Comparison of ENCODE assay signal across 8 mouse cellular contexts in the genomic region with DNA sequence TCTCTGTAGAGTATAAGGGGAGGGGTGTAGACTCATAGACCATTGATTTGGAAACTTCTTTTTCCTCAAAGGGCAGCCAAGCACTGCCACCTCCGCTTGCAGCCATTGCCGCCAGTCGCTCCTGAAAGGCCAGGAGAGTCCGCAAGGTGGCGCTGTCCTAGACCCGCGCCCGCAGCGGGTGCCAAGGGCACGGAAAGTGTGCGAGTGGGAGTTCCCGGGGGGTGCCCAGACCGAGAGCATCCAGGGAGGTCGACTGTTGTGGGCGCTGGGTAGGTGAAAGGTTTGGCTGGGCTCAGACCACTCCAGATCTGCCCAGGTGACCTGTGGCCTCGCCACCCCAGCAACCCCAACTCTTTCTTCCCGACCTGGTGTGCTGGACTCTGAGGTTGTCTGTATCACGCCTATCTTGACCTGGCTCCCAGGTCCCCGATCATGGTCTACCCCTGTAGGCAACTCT. TPM values are rescaled to one million over a fixed set of nuclear protein-coding genes. Genes with fewer than 3 reads are reported as not detected.
DNase-seq lines count a peak whose midpoint lies in the region; ATAC-seq and TF ChIP-seq lines count a peak whose summit lies in the region.

No protein-coding gene starts in this region.

- H3K4me3 ChIP-seq in ES-E14 (ENCODE audit: insufficient read depth in 1 of 2, low read depth in 1 of 2, low read length in 2 of 2, poor library complexity in 1 of 2, severe bottlenecking in 1 of 2), result peak overlapping the region; percentile 77 to 87

- DNase-seq in ES-E14 (ENCODE audit: low read depth, low spot score), result no peak
- DNase-seq in cerebellum, postnatal 10 days, result peak; percentile 82 to 86
- peak; percentile 82 to 86 for DNase-seq in frontal cortex, postnatal 36 days (ENCODE audit: low spot score in 2 of 2)
- peak; percentile 95 for DNase-seq in induced T-regulatory cell, adult 2 months (ENCODE audit: low read depth)
- peak; percentile 78 to 86 for DNase-seq in left cerebral cortex, postnatal 25 days (ENCODE audit: low spot score in 2 of 2)
- peak; percentile 86 for DNase-seq in right cerebral cortex, postnatal 14 days
- DNase-seq in urinary bladder, postnatal 14 days (ENCODE audit: low spot score), result peak; percentile 76

- peak overlapping the region; percentile 48 for H3K9ac ChIP-seq in ES-E14 (ENCODE audit: insufficient read depth, low read depth, low read length, poor library complexity, severe bottlenecking)

- ATAC-seq in megakaryocyte progenitor cell, adult 5-6 weeks (replicated peaks; ENCODE audit: poor library complexity), result peak; percentile 86

- in situ Hi-C loops in ES-E14 (cut with MboI; ENCODE audit: low sequenced_read_pairs in 2 of 2, unreplicated experiment in 2 of 2), result no loop called here

- H3K27ac ChIP-seq in ES-E14 (ENCODE audit: insufficient read depth, low read depth, low read length, poor library complexity, severe bottlenecking), result no peak overlapping the region

- no peaks in the 10 kb centered on the region for H3K9me3 ChIP-seq in ES-E14 (ENCODE audit: control insufficient read depth, insufficient read depth, low read depth, low read length)

- peaks cover 2 to 8% of the 10 kb centered on the region in 2 experiments; a peak in 2 of 4 replicates for H3K4me1 ChIP-seq in ES-E14 (ENCODE audit: control insufficient read depth in 2 of 2, insufficient read depth in 2 of 2, low read length in 2 of 2, poor library complexity in 1 of 2)

- intact Hi-C loops in left cerebral cortex, postnatal 25 days (cut with DNase I), result loop anchor here (1.0 to 5.0 kb wide), 4 partner anchors 39 to 97 kb away; no protein-coding TSS in a partner anchor

- no peaks in the 10 kb centered on the region for H3K36me3 ChIP-seq in ES-E14 (ENCODE audit: control insufficient read depth, insufficient read depth, low read length, poor library complexity, severe bottlenecking)

TF ChIP-seq in ES-E14, 5 proteins besides CTCF, POLR2A, EP300 and RAD21:
- no peak for TF ChIP-seq ZC3H11A (IDR thresholded peaks at IDR 0.05; ENCODE audit: borderline replicate concordance, low read depth, low read length)
- no peak for TF ChIP-seq HCFC1 (IDR thresholded peaks at IDR 0.05; ENCODE audit: borderline replicate concordance, insufficient read depth, low read length)
- TF ChIP-seq ZNF384 (IDR thresholded peaks at IDR 0.05; ENCODE audit: low read depth, low read length), result no peak
- TF ChIP-seq CHD2 (IDR thresholded peaks at IDR 0.05; ENCODE audit: low read depth, low read length), result no peak

RNA-seq across cellular contexts. Expression of a gene that starts 0.7 kb away (rescaled TPM):
- 0.67 and 1.2 TPM in 2 replicates for total RNA-seq in ES-E14 (2012; rRNA removed)
- total RNA-seq in left cerebral cortex, postnatal 25 days (2021), result 100 to 1,000 TPM; 326 to 336 TPM
- 0.07 TPM in 1 of 2 replicates, not detected in the other for total RNA-seq in megakaryocyte progenitor cell, adult 5-6 weeks (2015)
- total RNA-seq in megakaryocyte progenitor cell, adult 5-6 weeks (2017), result not detected in 2 replicates

Comparison
In these comparisons a context has a peak if more than half of its experiments do, and no peak if none do; other contexts are left out.
1. RNA of a gene that starts 0.7 kb away (total RNA-seq): 326 to 336 TPM in left cerebral cortex, postnatal 25 days; 0.67 to 1.2 TPM in ES-E14 and 0.07 TPM in megakaryocyte progenitor cell, adult 5-6 weeks; every median in the first group is over 100 times any median in the second.